Mouse (Mus musculus) hindbrain, embryonic 11.5 days (tissue): ENCODE results near the gene Chst11. TPM values are rescaled to one million over a fixed set of nuclear protein-coding genes. Genes with fewer than 3 reads are reported as not detected.

Source experiments
- ATAC-seq: fragments of 200-750 bp; cut with Nextera tagmentation; 2 replicates; pipeline ENCODE4 v1.8.0; 2017; ENCODE audit warnings: mild to moderate bottlenecking, moderate TSS enrichment, moderate library complexity; ENCODE audit not compliant: low FRiP score
- DNase-seq: peaks from one replicate; pipeline ENCODE4 v3.0.0-alpha.2; 2015; ENCODE audit warnings: low spot score
- H3K27ac ChIP-seq: fragments of 300-500 bp; sonication (generic); 2 replicates; pipeline ENCODE4 v1.5.1; 2014; ENCODE audit warnings: mild to moderate bottlenecking, low read depth, low read length
- H3K27me3 ChIP-seq: fragments of 300-500 bp; sonication (generic); 2 replicates; pipeline ENCODE4 v1.6.1; 2014; ENCODE audit warnings: mild to moderate bottlenecking, low read length, moderate library complexity, mixed read lengths; ENCODE audit not compliant: control insufficient read depth, insufficient read depth
- H3K36me3 ChIP-seq: fragments of 300-500 bp; sonication (generic); 2 replicates; pipeline ENCODE4 v1.6.1; 2014; ENCODE audit warnings: mild to moderate bottlenecking, low read length, moderate library complexity, mixed read lengths; ENCODE audit not compliant: control insufficient read depth, insufficient read depth
- H3K4me1 ChIP-seq: fragments of 300-500 bp; sonication (generic); replicated peaks from 2 replicates; pipeline ENCODE4 v1.6.1; 2014; ENCODE audit warnings: low read length, mixed read lengths; ENCODE audit not compliant: control insufficient read depth, insufficient read depth
- H3K4me2 ChIP-seq: fragments of 300-500 bp; sonication (generic); replicated peaks from 2 replicates; pipeline ENCODE4 v1.6.1; 2014; ENCODE audit warnings: mild to moderate bottlenecking, low read depth, low read length
- H3K4me3 ChIP-seq: fragments of 300-500 bp; sonication (generic); 2 replicates; pipeline ENCODE4 v1.5.1; 2014; ENCODE audit warnings: low read depth, low read length
- H3K9ac ChIP-seq: fragments of 300-500 bp; sonication (generic); 2 replicates; pipeline ENCODE4 v1.6.1; 2014; ENCODE audit warnings: low read depth, low read length
- H3K9me3 ChIP-seq: fragments of 300-500 bp; sonication (generic); 2 replicates; pipeline ENCODE4 v1.6.1; 2016; ENCODE audit warnings: low read length; ENCODE audit not compliant: control insufficient read depth
- WGBS: fragments of 180-500 bp; shearing (Covaris S2); extraction: QIAGEN DNeasy Blood & Tissue Kit; methylation state at CpG from one replicate; pipeline ENCODE4 v1.1.7; 2014; 5-methylcytosine and 5-hydroxymethylcytosine counted together
- polyA plus RNA-seq: library from polyadenylated mRNA; unstranded; fragments of >200 nt; fragmentation: Nextera tagmentation; extraction: Ambion mirVana; gene quantifications from 2 replicates; pipeline ENCODE4 v1.2.1, GENCODE M21; 2014

Gene Chst11
- polyA plus RNA-seq, 1 experiment from 2014 or later: 2.3 TPM

DNA sequence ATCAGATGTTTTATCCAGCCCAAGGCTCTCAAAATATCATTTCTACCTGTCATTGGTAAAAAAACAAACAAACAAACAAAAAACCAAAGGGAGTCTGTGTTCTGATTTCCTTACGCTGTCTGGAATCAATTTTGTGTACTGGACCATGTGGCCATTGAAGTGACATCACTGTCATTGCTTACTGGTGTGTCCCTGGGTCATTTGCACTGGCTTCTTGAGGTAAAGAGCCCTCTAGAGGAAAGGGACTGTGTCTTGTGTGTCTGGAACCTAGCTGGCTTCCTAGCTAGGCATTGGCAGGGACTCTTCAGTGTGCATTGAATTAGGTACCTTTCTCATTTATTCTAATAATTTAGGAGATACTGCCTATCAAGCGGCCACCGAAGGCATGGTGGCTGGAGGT, 114.4 kb downstream of the Chst11 start:
- H3K36me3 ChIP-seq: no peaks in the 10 kb centered on the region
- no peak overlapping the region for H3K4me3 ChIP-seq
- no peak overlapping the region for H3K9ac ChIP-seq
- H3K27me3 ChIP-seq: no peaks in the 10 kb centered on the region
- H3K27ac ChIP-seq: no peak overlapping the region
- WGBS: 88% methylated on average over 3 of the region's 3 CpGs
- H3K4me2 ChIP-seq: no peak overlapping the region
- DNase-seq (no peak), ATAC-seq (no peak)
- 0 out of 2 replicates have a peak, but pooled peaks cover 2% of the 10 kb centered on the region for H3K4me1 ChIP-seq
- H3K9me3 ChIP-seq: no peaks in the 10 kb centered on the region

DNA sequence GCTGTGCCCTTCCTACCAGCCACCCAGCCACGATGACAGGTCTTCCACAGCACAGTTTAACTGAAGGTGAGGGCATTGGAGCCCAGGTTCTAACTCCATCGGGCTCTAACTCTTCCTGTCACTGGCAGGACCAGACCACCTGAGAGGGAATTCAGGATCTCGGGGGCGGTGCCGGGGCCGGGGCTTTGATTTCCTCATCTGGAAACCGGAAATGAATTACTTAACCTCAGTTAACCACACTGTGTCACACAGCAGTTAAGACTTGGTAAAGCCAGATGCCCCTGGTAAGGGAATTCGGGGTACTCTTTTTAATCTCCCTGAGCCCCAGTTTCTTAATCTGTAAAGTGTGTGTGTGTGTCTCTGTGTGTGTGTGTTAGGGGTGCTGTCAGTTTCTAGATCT, 115.6 kb downstream of the Chst11 start:
- ATAC-seq: no peak
- H3K4me2 ChIP-seq: no peak overlapping the region
- DNase-seq: no peak
- H3K27me3 ChIP-seq: no peaks in the 10 kb centered on the region
- H3K4me1 ChIP-seq: 0 out of 2 replicates have a peak, but pooled peaks cover 2% of the 10 kb centered on the region
- no peak overlapping the region for H3K4me3 ChIP-seq
- 69% methylated on average over 8 of the region's 8 CpGs for WGBS
- H3K9ac ChIP-seq: no peak overlapping the region
- no peak overlapping the region for H3K27ac ChIP-seq
- H3K36me3 ChIP-seq: no peaks in the 10 kb centered on the region
- H3K9me3 ChIP-seq: no peaks in the 10 kb centered on the region

DNA sequence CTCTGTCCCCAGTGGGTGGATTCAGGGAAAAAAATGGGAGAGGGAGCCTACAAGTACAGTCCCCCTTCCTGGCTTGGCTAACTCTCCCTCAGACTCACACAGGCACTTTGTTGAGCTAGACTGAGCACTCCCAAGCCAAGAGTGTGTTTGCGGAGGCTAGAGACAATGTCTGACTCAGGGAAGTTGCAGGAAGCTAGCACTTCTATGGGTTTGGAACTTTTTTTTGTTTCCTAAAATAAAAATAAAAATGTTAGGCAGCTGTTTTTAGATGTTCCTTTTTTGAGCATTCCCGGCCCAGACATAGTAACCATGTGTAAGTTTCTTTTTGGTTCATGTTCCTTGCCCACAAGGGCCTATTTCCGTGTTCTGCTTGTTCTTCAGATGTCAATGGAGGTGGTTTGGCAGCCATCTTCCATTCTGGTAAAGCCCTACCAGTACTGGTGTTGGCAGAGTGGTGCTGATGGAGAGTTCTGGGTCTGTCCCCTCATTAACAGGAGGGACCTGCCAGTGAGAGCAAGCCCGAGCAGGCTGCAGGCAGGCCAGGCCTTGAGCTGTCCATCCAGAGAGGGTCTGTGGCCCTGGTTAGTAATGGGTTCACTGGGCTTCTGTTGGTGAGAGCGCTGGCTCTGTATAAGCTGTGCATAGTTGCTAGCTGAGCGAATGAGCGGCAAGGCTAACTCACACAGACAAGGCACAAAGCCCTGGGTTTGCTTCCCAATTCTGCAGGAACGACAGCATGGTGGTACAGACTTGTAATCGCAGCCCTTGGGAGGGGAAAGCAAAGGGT, 116.3 kb downstream of the Chst11 start:
- H3K27ac ChIP-seq: no peak overlapping the region

DNA sequence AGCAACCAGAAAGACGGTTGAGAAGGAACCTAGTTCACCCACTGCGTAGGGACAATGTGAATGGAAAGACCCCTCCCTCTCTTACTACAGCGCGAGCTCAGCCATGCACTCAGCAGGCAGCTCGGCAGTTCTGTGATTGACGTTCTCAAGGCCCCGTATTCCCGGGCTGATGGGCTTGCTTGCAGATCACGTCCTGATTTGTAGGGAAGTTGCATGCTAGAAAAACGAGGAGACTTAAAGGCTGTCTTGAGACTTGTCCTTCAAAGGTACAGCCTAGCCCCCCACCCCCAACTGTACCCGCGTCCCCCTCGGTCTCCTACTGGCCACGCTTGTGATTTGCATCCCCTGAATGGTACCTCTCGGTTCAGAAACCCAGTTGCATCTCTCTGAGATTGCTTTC, 117.4 kb downstream of the Chst11 start:
- DNase-seq (peak; percentile 46), ATAC-seq (peak; percentile 64)
- 0 out of 2 replicates have a peak overlapping the region, but pooled peaks have one; percentile 3 for H3K4me2 ChIP-seq
- no peaks in the 10 kb centered on the region for H3K36me3 ChIP-seq
- H3K4me3 ChIP-seq: no peak overlapping the region
- no peak overlapping the region for H3K9ac ChIP-seq
- peak overlapping the region; percentile 60 for H3K27ac ChIP-seq
- peaks cover 10% of the 10 kb centered on the region for H3K4me1 ChIP-seq
- no peaks in the 10 kb centered on the region for H3K9me3 ChIP-seq
- WGBS: 12% methylated on average over 15 of the region's 15 CpGs
- no peaks in the 10 kb centered on the region for H3K27me3 ChIP-seq

More for the DNA sequence above, 116.3 kb downstream of the Chst11 start:
- ATAC-seq (no peak), DNase-seq (no peak)
- Histone ChIP-seq H3K9ac (no peak overlapping the region), H3K27me3 (no peaks in the 10 kb centered on the region), H3K36me3 (no peaks in the 10 kb centered on the region), H3K4me2 (no peak overlapping the region), H3K9me3 (no peaks in the 10 kb centered on the region), H3K4me3 (no peak overlapping the region), H3K4me1 (0 out of 2 replicates have a peak, but pooled peaks cover 2% of the 10 kb centered on the region)
- 82% methylated on average over 9 of the region's 9 CpGs for WGBS

DNA sequence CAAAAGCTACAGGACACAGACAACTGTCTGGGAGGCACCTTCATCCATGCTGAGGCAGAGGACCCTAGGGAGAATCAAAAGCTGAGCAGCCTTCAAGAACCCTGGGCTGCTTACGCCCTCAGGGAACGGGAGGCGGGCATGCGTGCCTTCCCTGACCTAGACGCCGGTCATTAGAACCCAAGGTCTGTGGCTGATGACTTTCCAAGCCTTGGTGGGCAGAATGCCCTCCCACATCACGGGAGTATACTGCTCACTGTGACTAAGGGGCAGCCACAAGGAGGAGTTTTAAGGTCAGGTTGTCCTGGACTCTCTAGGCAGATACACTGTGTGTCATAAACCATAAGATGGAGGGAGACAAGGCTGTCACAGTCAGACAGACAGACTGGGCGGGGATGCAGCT, 118.9 kb downstream of the Chst11 start:
- peaks cover 10% of the 10 kb centered on the region for H3K4me1 ChIP-seq
- ATAC-seq (no peak), DNase-seq (no peak)
- H3K36me3 ChIP-seq: no peaks in the 10 kb centered on the region
- WGBS: 83% methylated on average over 8 of the region's 8 CpGs
- no peak overlapping the region for H3K4me3 ChIP-seq
- no peak overlapping the region for H3K27ac ChIP-seq
- H3K4me2 ChIP-seq: no peak overlapping the region
- no peaks in the 10 kb centered on the region for H3K9me3 ChIP-seq
- no peak overlapping the region for H3K9ac ChIP-seq
- H3K27me3 ChIP-seq: no peaks in the 10 kb centered on the region

DNA sequence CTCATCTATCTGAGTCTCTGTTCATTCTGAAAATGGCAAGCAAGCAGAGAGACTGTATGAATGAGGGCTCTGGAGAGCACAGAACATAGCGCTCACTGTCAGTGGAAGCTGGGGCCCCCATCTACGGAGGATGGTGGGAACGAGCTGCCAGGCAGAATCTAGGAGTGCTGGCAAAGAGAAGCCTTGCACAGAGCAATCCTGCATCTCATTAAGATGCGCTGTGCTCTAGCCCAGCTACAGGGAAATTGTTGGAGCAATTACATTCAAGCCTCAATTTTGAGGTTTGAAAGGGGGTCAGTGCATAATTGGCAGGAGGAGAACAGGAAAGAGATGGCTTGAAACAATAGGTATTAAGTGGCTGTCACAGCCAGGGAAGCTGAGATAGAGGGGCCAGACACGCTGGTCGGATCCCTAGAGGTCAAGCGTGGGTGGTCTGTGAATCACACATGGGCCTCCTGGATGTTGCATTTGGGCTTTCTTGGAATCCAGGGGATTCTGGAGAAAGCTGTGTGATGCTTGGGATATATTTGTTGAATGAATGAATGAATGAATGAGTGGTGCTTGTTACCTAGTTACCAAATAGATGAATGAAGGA, 121.0 kb downstream of the Chst11 start:
- H3K4me2 ChIP-seq: no peak overlapping the region
- no peaks in the 10 kb centered on the region for H3K9me3 ChIP-seq
- H3K36me3 ChIP-seq: no peaks in the 10 kb centered on the region
- WGBS: 37% methylated on average over 7 of the region's 7 CpGs
- no peaks in the 10 kb centered on the region for H3K27me3 ChIP-seq
- ATAC-seq: 0 out of 2 replicates have a peak, but pooled peaks have one; percentile 46
- H3K9ac ChIP-seq: no peak overlapping the region
- no peak overlapping the region for H3K27ac ChIP-seq
- H3K4me3 ChIP-seq: no peak overlapping the region
- peaks cover 10% of the 10 kb centered on the region for H3K4me1 ChIP-seq
- DNase-seq: peak; percentile 34

DNA sequence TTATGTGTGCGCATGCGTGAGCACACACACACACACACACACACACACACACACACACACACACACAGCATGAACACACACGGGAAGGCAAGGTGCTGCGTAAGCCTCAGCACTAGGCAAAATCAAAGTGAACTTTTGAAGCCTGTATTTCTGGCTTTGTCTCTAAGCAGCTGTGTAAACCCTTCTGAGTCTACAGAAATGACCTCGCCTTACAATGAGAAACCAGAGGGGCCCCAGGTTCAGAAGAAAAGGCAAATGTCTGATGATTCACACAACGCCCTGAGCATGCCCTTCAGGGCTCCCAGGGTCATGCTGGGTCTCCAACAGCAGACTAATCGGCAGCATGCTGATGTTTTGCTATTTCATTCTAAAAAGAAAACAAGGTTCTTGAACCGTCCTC, 122.1 kb downstream of the Chst11 start:
- DNase-seq (no peak), ATAC-seq (no peak)
- Histone ChIP-seq H3K9me3 (no peaks in the 10 kb centered on the region), H3K9ac (no peak overlapping the region), H3K36me3 (no peaks in the 10 kb centered on the region), H3K4me3 (no peak overlapping the region), H3K4me1 (peaks cover 10% of the 10 kb centered on the region), H3K4me2 (no peak overlapping the region), H3K27ac (no peak overlapping the region), H3K27me3 (no peaks in the 10 kb centered on the region)
- WGBS: 34% methylated on average over 8 of the region's 8 CpGs

DNA sequence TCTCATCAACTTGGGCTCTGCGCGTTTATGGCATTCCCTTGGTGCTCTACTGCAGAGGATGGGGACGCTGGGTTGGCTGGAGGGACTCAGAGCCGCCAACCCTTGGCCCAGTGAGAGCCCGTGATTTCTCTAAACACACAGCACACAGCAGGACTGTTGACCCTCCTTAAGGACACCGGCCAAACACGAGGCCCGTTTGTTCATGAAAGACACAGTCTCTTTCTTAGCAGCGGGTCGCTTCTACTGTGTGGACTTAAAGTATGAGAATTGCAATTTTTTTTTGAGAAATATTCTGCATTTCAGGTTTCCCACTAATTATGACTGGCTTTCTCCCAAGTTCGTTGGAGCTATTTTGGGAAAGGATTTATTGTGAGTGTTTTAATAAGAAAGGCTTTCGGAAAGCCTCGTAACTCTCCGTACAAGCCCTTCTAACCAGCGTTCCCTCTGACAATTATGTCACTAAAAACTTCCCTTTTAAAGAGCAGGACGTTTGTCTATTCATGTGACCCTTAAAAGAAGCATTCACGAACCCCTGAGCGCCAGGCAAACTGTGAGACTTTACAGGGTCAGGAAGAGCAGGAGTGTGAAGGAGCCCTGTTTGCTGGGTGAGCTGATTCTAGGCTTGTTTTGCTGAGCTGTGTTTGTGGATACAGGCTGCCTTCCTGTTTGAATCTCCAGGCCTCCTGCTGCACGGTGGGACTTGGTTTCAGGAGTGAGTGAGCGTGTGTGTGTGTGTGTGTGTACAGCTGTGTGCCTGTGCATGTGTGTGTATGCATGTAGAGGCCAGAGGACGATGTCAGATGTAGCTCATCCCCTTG, 122.8 kb downstream of the Chst11 start:
- H3K9ac ChIP-seq: no peak overlapping the region
- no peak overlapping the region for H3K27ac ChIP-seq
- ATAC-seq: no peak
- DNase-seq: no peak
- peaks cover 10% of the 10 kb centered on the region for H3K4me1 ChIP-seq
- no peak overlapping the region for H3K4me3 ChIP-seq
- H3K4me2 ChIP-seq: no peak overlapping the region
- 46% methylated on average over 21 of the region's 21 CpGs for WGBS
- no peaks in the 10 kb centered on the region for H3K27me3 ChIP-seq
- H3K9me3 ChIP-seq: no peaks in the 10 kb centered on the region
- H3K36me3 ChIP-seq: no peaks in the 10 kb centered on the region
